Mouse (Mus musculus) heart, embryonic 11.5 days (tissue): Measurements from ENCODE around the gene Ciapin1. TPM values are rescaled to one million over a fixed set of nuclear protein-coding genes. Genes with fewer than 3 reads are reported as not detected.
"Not testable (repeated sequence)": the region's sequence is repeated elsewhere in the genome, so short reads cannot be mapped to it uniquely, and the experiment has no call there.

ENCODE experiments used
- ATAC-seq: fragments of 200-750 bp; cut with Nextera tagmentation; replicated peaks from 2 replicates; pipeline ENCODE4 v1.8.0; 2017; ENCODE audit warnings: moderate library complexity; ENCODE audit not compliant: insufficient number of reproducible peaks, low FRiP score, low TSS enrichment
- H3K27ac ChIP-seq: fragments of 300-500 bp; sonication (generic); 2 replicates; pipeline ENCODE4 v1.5.1; 2014; ENCODE audit warnings: mild to moderate bottlenecking, low read depth, low read length
- H3K27me3 ChIP-seq: fragments of 300-500 bp; sonication (generic); 2 replicates; pipeline ENCODE4 v1.6.1; 2014; ENCODE audit warnings: mild to moderate bottlenecking, low read length, mixed read lengths; ENCODE audit not compliant: control insufficient read depth, insufficient read depth
- H3K36me3 ChIP-seq: fragments of 300-500 bp; sonication (generic); 2 replicates; pipeline ENCODE4 v1.6.1; 2014; ENCODE audit warnings: mild to moderate bottlenecking, low read length, moderate library complexity, mixed read lengths; ENCODE audit not compliant: control insufficient read depth, insufficient read depth
- H3K4me1 ChIP-seq: fragments of 300-500 bp; sonication (generic); 2 replicates; pipeline ENCODE4 v1.6.1; 2014; ENCODE audit warnings: low read length; ENCODE audit not compliant: control insufficient read depth, insufficient read depth
- H3K4me2 ChIP-seq: fragments of 300-500 bp; sonication (generic); 2 replicates; pipeline ENCODE4 v1.6.1; 2014; ENCODE audit warnings: mild to moderate bottlenecking, moderate library complexity
- H3K4me3 ChIP-seq: fragments of 300-500 bp; sonication (generic); 2 replicates; pipeline ENCODE4 v1.5.1; 2014; ENCODE audit warnings: low read depth, low read length
- H3K9ac ChIP-seq: fragments of 300-500 bp; sonication (generic); 2 replicates; pipeline ENCODE4 v1.6.1; 2014; ENCODE audit warnings: mild to moderate bottlenecking, low read depth, low read length, moderate library complexity
- H3K9me3 ChIP-seq: fragments of 300-500 bp; sonication (generic); replicated peaks from 2 replicates; pipeline ENCODE4 v1.6.1; 2016; ENCODE audit warnings: low read length; ENCODE audit not compliant: control insufficient read depth
- WGBS: fragments of 180-500 bp; shearing (Covaris S2); extraction: QIAGEN DNeasy Blood & Tissue Kit; methylation state at CpG from one replicate; pipeline ENCODE4 v1.1.7; 2014; ENCODE audit not compliant: insufficient replicate concordance; 5-methylcytosine and 5-hydroxymethylcytosine counted together
- polyA plus RNA-seq: library from polyadenylated mRNA; unstranded; fragments of >200 nt; fragmentation: Nextera tagmentation; extraction: Ambion mirVana; gene quantifications from 2 replicates; pipeline ENCODE4 v1.2.1, GENCODE M21; 2014

Gene Ciapin1
- polyA plus RNA-seq, 1 experiment from 2014 or later, result 97.0 TPM

DNA sequence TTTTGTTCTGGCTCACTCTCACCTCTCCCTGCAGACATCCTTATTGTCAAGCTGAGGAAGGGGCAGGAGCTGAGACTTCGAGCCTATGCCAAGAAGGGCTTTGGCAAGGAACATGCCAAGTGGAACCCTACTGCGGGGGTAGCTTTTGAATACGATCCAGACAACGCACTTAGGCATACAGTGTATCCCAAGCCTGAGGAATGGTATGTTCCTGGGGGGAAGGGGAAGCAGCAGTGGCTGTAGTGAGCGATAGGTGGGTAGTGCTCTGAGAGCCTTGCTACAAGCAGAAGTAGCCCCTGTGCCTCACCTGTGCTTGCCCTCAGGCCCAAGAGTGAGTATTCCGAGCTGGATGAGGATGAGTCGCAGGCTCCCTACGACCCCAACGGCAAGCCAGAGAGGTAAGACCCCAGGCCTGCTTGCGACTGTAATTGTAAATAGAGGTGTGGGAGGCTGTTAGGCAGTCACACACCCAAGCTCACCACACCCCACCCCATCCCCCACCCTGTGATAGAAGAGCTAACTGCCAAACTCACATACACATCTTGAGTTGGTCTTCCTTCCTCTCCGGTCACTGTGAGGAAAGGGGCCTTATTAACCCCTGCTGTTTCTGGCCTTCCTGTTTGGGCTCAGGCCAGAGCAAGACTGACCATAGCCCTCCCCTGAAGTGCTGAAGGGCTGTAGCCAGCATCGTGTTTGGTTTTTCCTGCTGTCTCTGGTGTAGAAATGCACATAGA, 24.5 kb upstream of the Ciapin1 start:
- Histone ChIP-seq H3K9ac (no peak overlapping the region), H3K27ac (no peak overlapping the region; the same call in 1 of the 2 replicates), H3K9me3 (no peaks in the 10 kb centered on the region), H3K36me3 (peaks cover 38% of the 10 kb centered on the region), H3K4me2 (no peak overlapping the region), H3K4me3 (no peak overlapping the region), H3K27me3 (no peaks in the 10 kb centered on the region), H3K4me1 (peaks cover 10% of the 10 kb centered on the region)
- ATAC-seq, result no peak; the same call in 1 of the 2 replicates
- 70% methylated on average over 12 of the region's 12 CpGs for WGBS

DNA sequence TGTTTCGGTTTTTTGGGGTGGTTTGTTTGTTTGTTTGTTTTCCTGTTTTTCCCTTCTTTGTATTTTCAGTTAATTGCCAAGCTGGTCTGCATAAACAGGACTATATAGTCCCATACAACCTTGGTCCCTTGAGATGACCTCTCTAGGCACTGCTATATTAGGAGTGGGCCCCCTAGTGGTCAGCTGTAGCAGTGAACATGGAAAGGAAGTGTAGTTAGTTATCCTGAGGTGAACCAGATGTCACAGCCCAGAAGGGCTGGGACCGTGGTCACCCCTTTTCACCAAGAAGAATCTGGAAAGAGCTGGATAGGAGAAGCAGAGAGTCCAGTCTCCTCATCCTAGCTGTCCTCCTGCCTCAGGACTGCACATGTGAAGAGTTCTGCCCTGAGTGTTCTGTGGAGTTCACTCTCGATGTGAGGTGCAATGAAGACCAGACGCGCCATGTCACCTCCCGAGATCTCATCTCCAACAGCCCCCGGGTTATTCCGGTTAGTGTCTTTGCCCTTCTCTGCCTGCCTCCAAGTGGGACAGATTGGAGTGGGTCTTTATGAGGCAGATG, 23.3 kb upstream of the Ciapin1 start:
- 68% methylated on average over 8 of the region's 8 CpGs for WGBS
- no peak overlapping the region for H3K4me2 ChIP-seq
- H3K36me3 ChIP-seq, result peaks cover 31% of the 10 kb centered on the region
- H3K9ac ChIP-seq, result no peak overlapping the region
- H3K27me3 ChIP-seq, result no peaks in the 10 kb centered on the region
- no peak for ATAC-seq
- H3K4me3 ChIP-seq, result no peak overlapping the region
- peaks cover 7% of the 10 kb centered on the region; the same call in 1 of the 2 replicates for H3K4me1 ChIP-seq
- no peaks in the 10 kb centered on the region for H3K9me3 ChIP-seq
- no peak overlapping the region for H3K27ac ChIP-seq

DNA sequence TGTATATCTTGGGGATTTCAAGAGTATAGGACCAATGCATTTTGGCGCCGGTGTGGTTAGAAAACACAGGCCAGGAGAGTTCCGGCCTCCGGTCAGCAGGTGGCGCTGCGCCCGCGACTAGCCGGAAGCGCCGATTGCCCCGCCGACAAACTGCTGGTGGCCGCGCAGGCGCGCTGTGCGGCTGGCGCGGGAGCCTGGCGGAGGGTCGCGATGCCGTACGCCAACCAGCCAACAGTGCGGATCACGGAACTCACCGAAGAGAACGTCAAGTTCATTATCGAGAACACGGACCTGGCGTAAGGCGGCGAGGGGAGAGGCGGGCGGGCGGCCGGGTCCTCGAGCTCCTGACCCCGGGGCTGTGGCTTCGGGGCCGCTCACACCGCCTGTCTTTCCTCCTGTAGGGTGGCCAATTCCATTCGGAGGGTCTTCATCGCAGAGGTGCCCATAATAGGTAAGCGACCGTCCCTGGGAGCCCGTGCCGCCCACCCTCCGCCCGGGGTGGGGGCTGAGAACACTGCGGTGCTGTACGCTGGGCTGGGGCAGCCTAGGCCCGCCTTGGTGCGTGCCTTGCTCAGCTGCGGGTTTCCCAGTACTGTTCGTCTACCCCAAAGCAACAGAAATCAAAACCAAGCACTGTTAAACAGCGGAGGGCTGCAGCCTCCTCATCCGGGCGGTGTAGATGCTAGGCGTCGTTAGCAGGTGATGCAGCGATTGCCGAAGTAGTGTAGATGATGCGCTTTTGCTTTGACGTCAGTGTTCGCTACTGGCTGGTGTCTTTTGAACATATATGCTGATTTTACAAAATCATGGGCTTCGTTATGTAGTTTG, 19.4 kb upstream of the Ciapin1 start, which contains the start of gene Polr2c:
Gene Polr2c (plus strand): TSS at position 105 of the 828 bp plus-strand sequence.
- Histone ChIP-seq H3K9ac (peak within 1 kb of the TSS; percentile 95), H3K9me3 (no peaks in the 10 kb centered on the region), H3K4me3 (peak within 1 kb of the TSS; percentile 100), H3K4me1 (peaks cover 5% of the 10 kb centered on the region; the same call in 1 of the 2 replicates), H3K36me3 (peaks cover 13% of the 10 kb centered on the region), H3K27ac (peak within 1 kb of the TSS; percentile 77), H3K4me2 (peak within 1 kb of the TSS; percentile 86), H3K27me3 (no peaks in the 10 kb centered on the region)
- WGBS, result 1% methylated on average over 68 of the region's 68 CpGs
- ATAC-seq, result peak; percentile 71

DNA sequence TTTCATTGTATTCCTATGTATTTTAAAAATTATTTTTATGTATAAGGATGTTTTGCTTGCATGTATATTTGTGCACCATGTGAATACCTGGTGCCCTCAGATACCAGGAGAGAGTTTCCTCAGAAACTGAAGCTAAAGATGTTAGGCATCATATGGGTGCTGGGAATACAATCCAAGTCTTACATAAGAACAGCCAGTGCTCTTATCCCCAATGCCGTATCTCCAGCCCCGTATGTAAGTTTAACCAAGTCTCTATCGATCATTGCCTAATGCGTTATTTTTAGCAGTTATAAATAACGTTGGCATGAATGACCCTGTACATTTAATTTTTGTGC, 18.8 kb upstream of the Ciapin1 start:
- WGBS, result 31% methylated on average over 5 of the region's 5 CpGs
- ATAC-seq, result no peak
- Histone ChIP-seq H3K9me3 (no peaks in the 10 kb centered on the region), H3K36me3 (peaks cover 14% of the 10 kb centered on the region), H3K9ac (no peak overlapping the region), H3K27ac (no peak overlapping the region), H3K4me1 (peaks cover 5% of the 10 kb centered on the region; the same call in 1 of the 2 replicates), H3K27me3 (no peaks in the 10 kb centered on the region), H3K4me3 (peak overlapping the region; percentile 100; the same call in 1 of the 2 replicates), H3K4me2 (peak overlapping the region; percentile 86)

DNA sequence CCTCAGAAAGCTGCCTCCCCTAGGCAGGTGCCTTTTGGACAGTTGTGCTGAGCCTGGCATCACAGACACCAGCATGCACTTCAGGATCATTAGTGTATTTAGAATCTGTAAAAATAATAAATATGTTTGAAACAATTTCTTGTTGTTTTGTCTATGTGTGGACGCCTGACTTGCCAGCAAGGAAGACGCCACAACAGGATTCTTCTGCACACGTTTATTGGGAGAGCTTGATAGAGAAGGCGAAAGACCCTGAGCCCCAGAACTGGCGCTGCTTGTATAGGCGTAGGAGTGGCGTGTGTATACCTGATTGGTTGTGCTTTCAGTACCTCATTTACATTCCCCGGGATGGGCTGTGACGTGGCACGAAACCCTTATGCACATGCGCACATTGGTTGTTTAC, 16.6 kb upstream of the Ciapin1 start:
- peaks cover 21% of the 10 kb centered on the region for H3K36me3 ChIP-seq
- H3K4me1 ChIP-seq, H3K27ac ChIP-seq, H3K4me3 ChIP-seq, H3K27me3 ChIP-seq, H3K9me3 ChIP-seq, H3K9ac ChIP-seq, H3K4me2 ChIP-seq, ATAC-seq: not testable (repeated sequence)
- WGBS, result 84% methylated on average over 11 of the region's 11 CpGs

DNA sequence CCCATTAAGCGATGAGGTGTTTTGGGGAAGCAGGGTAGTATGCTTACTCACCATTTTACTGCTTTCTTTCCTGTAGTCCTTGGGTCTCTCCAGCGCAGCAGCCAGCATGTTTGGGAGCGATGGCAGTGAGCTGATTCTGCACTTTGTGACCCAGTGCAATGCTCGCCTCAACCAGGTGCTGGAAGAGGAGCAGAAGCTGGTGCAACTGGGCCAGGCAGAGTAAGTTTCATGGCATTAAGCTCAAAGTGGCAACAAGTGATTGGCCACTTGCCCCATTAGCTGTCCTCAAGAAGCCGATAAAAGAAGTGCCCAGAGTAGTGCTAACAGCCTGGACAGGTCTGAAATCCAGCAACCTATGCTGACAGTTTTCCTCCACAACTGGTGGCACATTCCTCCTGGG, 11.9 kb upstream of the Ciapin1 start:
- no peak overlapping the region for H3K9ac ChIP-seq
- H3K4me3 ChIP-seq, result no peak overlapping the region
- no peak overlapping the region for H3K4me2 ChIP-seq
- H3K36me3 ChIP-seq, result peaks cover 25% of the 10 kb centered on the region
- H3K27me3 ChIP-seq, result no peaks in the 10 kb centered on the region
- WGBS, result 87% methylated on average over 5 of the region's 5 CpGs
- no peaks in the 10 kb centered on the region for H3K9me3 ChIP-seq
- H3K27ac ChIP-seq, result no peak overlapping the region
- no peaks in the 10 kb centered on the region for H3K4me1 ChIP-seq
- no peak for ATAC-seq

DNA sequence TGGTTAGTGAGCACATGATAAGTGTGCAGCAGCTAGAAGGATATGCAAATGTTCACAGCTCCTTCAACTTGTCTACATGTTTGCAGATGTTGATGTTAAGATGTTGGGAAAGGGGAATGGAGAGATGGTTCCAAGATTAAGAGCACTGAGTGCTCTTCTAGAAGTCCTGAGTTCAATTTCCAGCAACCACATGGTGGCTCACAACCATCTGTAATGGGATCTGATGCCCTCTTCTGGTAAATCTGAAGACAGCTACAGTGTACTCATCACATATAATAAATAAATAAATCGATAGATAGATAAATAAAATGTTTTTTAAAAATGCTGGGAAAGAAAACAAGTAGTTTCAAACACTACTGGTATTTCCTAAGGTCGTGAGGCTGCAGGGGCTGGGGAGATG, 3.0 kb upstream of the Ciapin1 start:
- Histone ChIP-seq H3K27me3 (no peaks in the 10 kb centered on the region), H3K4me1 (peaks cover 9% of the 10 kb centered on the region), H3K36me3 (peaks cover 7% of the 10 kb centered on the region), H3K9ac (no peak overlapping the region), H3K4me2 (no peak overlapping the region), H3K27ac (no peak overlapping the region), H3K9me3 (no peaks in the 10 kb centered on the region), H3K4me3 (no peak overlapping the region)
- 45% methylated on average over 2 of the region's 2 CpGs for WGBS
- no peak for ATAC-seq

DNA sequence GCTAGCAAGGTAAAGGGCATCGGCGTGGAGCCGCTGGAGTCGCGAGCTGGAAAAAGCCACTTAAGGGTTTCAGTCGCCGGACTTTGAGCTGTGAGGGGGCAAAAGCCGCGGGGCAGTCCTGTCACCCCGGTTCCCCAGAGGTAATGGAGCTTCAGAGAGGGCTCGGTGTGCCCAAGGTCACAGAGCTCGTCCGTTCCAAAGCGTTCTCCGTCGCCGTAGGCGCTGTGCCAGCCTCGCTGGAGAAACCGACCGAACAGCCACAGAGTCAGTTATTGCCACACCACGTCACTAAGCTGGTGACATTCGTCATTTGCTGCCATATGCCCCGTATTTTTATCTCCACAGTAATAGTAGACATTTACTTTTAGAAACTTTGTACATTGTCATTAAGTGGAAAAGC, 442 bp upstream of the Ciapin1 start:
- H3K9ac ChIP-seq, result peak overlapping the region; percentile 99
- no peaks in the 10 kb centered on the region; the same call in 1 of the 2 replicates for H3K36me3 ChIP-seq
- H3K27ac ChIP-seq, result peak overlapping the region; percentile 96
- no peaks in the 10 kb centered on the region for H3K27me3 ChIP-seq
- peak; percentile 57 for ATAC-seq
- peak overlapping the region; percentile 96 for H3K4me3 ChIP-seq
- under 1% methylated on average over 24 of the region's 24 CpGs for WGBS
- no peaks in the 10 kb centered on the region for H3K9me3 ChIP-seq
- peaks cover 9% of the 10 kb centered on the region for H3K4me1 ChIP-seq
- peak overlapping the region; percentile 91 for H3K4me2 ChIP-seq
